Mouse (Mus musculus) lung, postnatal 14 days (tissue): ENCODE results near the gene Vmn1r202.
"Not testable (repeated sequence)": the region's sequence is repeated elsewhere in the genome, so short reads cannot be mapped to it uniquely, and the experiment has no call there.

Experiments
- DNase-seq: peaks from one replicate; pipeline ENCODE4 v3.0.0; 2021

Vmn1r202 gene

GRCm38 (mm10) chr13:22505281-22505680 lies at the start of gene Vmn1r202:
TSS of gene Vmn1r202 (minus strand) at chr13:22505381.
- no peak for DNase-seq

- not testable (repeated sequence) for DNase-seq
These were observed 47.7 kb upstream of the Vmn1r202 start, which contains the start of gene Vmn1r204 for GRCm38 (mm10) chr13:22552898-22553297. TSS of gene Vmn1r204 (plus strand) at chr13:22553198.

GRCm38 (mm10) chr13:22517814-22518213 lies 12.6 kb upstream of the Vmn1r202 start, which contains the start of gene Vmn1r203:
TSS of gene Vmn1r203 (plus strand) at chr13:22518114.
- DNase-seq = no peak

GRCm38 (mm10) chr13:22502431-22502830 lies 2.8 kb downstream of the Vmn1r202 start:
- no peak for DNase-seq

- DNase-seq = no peak
These were observed 33.6 kb downstream of the Vmn1r202 start, which contains the start of gene Vmn1r201 for GRCm38 (mm10) chr13:22471623-22472022. TSS of gene Vmn1r201 (plus strand) at chr13:22471923.

- DNase-seq = no peak
These were observed 50.0 kb downstream of the Vmn1r202 start for GRCm38 (mm10) chr13:22455145-22455544.
